Mouse (Mus musculus) CH12.LX (cell line): ENCODE measurements around the gene Wipf1. TPM values are rescaled to one million over a fixed set of nuclear protein-coding genes. Genes with fewer than 3 reads are reported as not detected.

ENCODE experiments used
- DNase-seq: peaks from one replicate; pipeline ENCODE4 v3.0.0-alpha.2; 2013; ENCODE audit errors: extremely low read depth
- H3K27ac ChIP-seq: 2 replicates; pipeline ENCODE4 v1.5.1; 2012; ENCODE audit warnings: low read depth, mild to moderate bottlenecking, control low read depth, moderate library complexity; ENCODE audit not compliant: insufficient read depth
- H3K27me3 ChIP-seq: replicated peaks from 2 replicates; pipeline ENCODE3; 2012; ENCODE audit warnings: inconsistent platforms
- H3K36me3 ChIP-seq, 2 experiments: replicated peaks in 1 of 2; 2 replicates each; pipeline versions ENCODE3 to v1.6.1; 2012; ENCODE audit warnings: inconsistent platforms in 1 of 2, low read length in 1 of 2, mild to moderate bottlenecking in 1 of 2, mixed read lengths in 1 of 2, moderate library complexity in 1 of 2; ENCODE audit not compliant: control insufficient read depth in 1 of 2, insufficient read depth in 1 of 2
- H3K4me1 ChIP-seq, 2 experiments: 2 replicates each; pipeline ENCODE4 v1.6.1; 2012; ENCODE audit warnings: inconsistent platforms in 1 of 2, moderate library complexity in 1 of 2; ENCODE audit not compliant: insufficient read depth in 2 of 2, control insufficient read depth in 1 of 2
- H3K4me2 ChIP-seq: 2 replicates; pipeline ENCODE4 v1.6.1; 2012; ENCODE audit warnings: low read depth, mild to moderate bottlenecking, control low read depth; ENCODE audit not compliant: poor library complexity, insufficient read depth, severe bottlenecking
- H3K4me3 ChIP-seq, 3 experiments: fragments of 150-350 bp in 1 of 3; sonication (generic) in 1 of 3; replicated peaks in 1 of 3; 2 replicates each; pipeline versions ENCODE3 to v1.5.1; 2011 to 2012; ENCODE audit warnings: low read depth in 2 of 3, low read length in 2 of 3, mild to moderate bottlenecking in 2 of 3, moderate library complexity in 2 of 3, control low read depth in 1 of 3, improper control_type of control experiment in 1 of 3, inconsistent platforms in 1 of 3, mixed read lengths in 1 of 3; ENCODE audit not compliant: poor library complexity in 1 of 3
- H3K79me2 ChIP-seq: replicated peaks from 2 replicates; pipeline ENCODE4 v1.6.1; 2012; ENCODE audit warnings: mild to moderate bottlenecking, moderate library complexity; ENCODE audit not compliant: control insufficient read depth, poor library complexity, insufficient read depth, severe bottlenecking; ENCODE audit errors: extremely low read depth
- H3K9ac ChIP-seq: 2 replicates; pipeline ENCODE4 v1.6.1; 2012; ENCODE audit warnings: low read depth, mild to moderate bottlenecking, control low read depth, moderate library complexity; ENCODE audit not compliant: insufficient read depth
- H3K9me3 ChIP-seq: replicated peaks from 2 replicates; pipeline ENCODE3; 2012; ENCODE audit warnings: low read length, inconsistent platforms, mixed read lengths
- BHLHE40 ChIP-seq: IDR thresholded peaks from 2 replicates; pipeline ENCODE4 v1.6.1; 2011; ENCODE audit warnings: mild to moderate bottlenecking, low read depth, low read length, improper control_type of control experiment
- CHD1 ChIP-seq: IDR thresholded peaks from 2 replicates; pipeline ENCODE4 v1.6.1; 2012; ENCODE audit warnings: low read depth, low read length, improper control_type of control experiment, inconsistent platforms
- CHD2 ChIP-seq: IDR thresholded peaks from 2 replicates; pipeline ENCODE4 v1.6.1; 2011; ENCODE audit warnings: low read length, improper control_type of control experiment
- ELF1 ChIP-seq: IDR thresholded peaks from 2 replicates; pipeline ENCODE4 v1.6.1; 2014; ENCODE audit warnings: low read depth, mild to moderate bottlenecking, inconsistent platforms, low read length, improper control_type of control experiment
- GABPA ChIP-seq: IDR thresholded peaks from 2 replicates; pipeline ENCODE4 v1.6.1; 2012; ENCODE audit warnings: low read depth, low read length, improper control_type of control experiment, inconsistent platforms; ENCODE audit not compliant: insufficient replicate concordance
- HCFC1 ChIP-seq: IDR thresholded peaks from 2 replicates; pipeline ENCODE4 v1.6.1; 2012; ENCODE audit warnings: low read depth, mild to moderate bottlenecking, inconsistent platforms, low read length, improper control_type of control experiment
- MAX ChIP-seq: IDR thresholded peaks from 2 replicates; pipeline ENCODE4 v1.6.1; 2011; ENCODE audit warnings: low read length, improper control_type of control experiment
- MEF2A ChIP-seq: IDR thresholded peaks from 2 replicates; pipeline ENCODE4 v1.6.1; 2014; ENCODE audit warnings: low read depth, mild to moderate bottlenecking, inconsistent platforms, low read length, improper control_type of control experiment, borderline replicate concordance
- MXI1 ChIP-seq: IDR thresholded peaks from 2 replicates; pipeline ENCODE4 v1.6.1; 2011; ENCODE audit warnings: mild to moderate bottlenecking, low read depth, low read length, improper control_type of control experiment
- NELFE ChIP-seq: IDR thresholded peaks from 2 replicates; pipeline ENCODE4 v1.6.1; 2011; ENCODE audit warnings: low read depth, low read length, improper control_type of control experiment
- PAX5 ChIP-seq: IDR thresholded peaks from 2 replicates; pipeline ENCODE4 v1.6.1; 2012; ENCODE audit warnings: low read length, inconsistent platforms, mixed read lengths
- RCOR1 ChIP-seq: conservative IDR thresholded peaks from 2 replicates; pipeline ENCODE4 v1.6.1; 2012; ENCODE audit warnings: low read depth, mild to moderate bottlenecking, inconsistent platforms, low read length, improper control_type of control experiment
- UBTF ChIP-seq: IDR thresholded peaks from 2 replicates; pipeline ENCODE4 v1.6.1; 2012; ENCODE audit warnings: low read depth, mild to moderate bottlenecking, inconsistent platforms, low read length, improper control_type of control experiment, moderate library complexity
- ZMIZ1 ChIP-seq: IDR thresholded peaks from 2 replicates; pipeline ENCODE4 v1.6.1; 2012; ENCODE audit warnings: low read depth, mild to moderate bottlenecking, inconsistent platforms, low read length, improper control_type of control experiment
- ZNF384 ChIP-seq: IDR thresholded peaks from 2 replicates; pipeline ENCODE4 v1.6.1; 2012; ENCODE audit warnings: low read depth, low read length, improper control_type of control experiment, inconsistent platforms
- dilution Hi-C: fragments of 300-500 bp; cut with MboI; formaldehyde crosslinking; loops from 2 replicates; pipeline ENCODE4 v1.14.3; 2020; ENCODE audit warnings: low sequenced_read_pairs; ENCODE audit not compliant: extremely low pct_unique_long_range_greater_than_20kb, extremely low pct_ligation_motif_present
- in situ Hi-C: fragments of 300-500 bp; cut with MboI; formaldehyde crosslinking; loops from 3 replicates; pipeline ENCODE4 v1.14.3; 2019; ENCODE audit warnings: low sequenced_read_pairs, low pct_ligation_motif_present, low pct_unique_long_range_greater_than_20kb, mixed read lengths
- polyA plus RNA-seq: library from polyadenylated mRNA; unstranded; fragments of >175 nt; gene quantifications from 2 replicates; pipeline ENCODE4 v1.2.1, GENCODE M21; 2012; ENCODE audit warnings: low read depth; ENCODE audit not compliant: insufficient read length
- total RNA-seq, 2 experiments: library from RNA; depleted of rRNA; stranded (reverse); fragments of 300-350 nt in 1 of 2; fragments of >200 nt in 1 of 2; gene quantifications; 2 replicates each; pipeline ENCODE4 v1.2.3; 2012 to 2014

Wipf1 gene
- total and polyA plus RNA-seq, 3 experiments = 18.3 to 95.0 (median 21.8) TPM

GRCm38 (mm10) chr2:73435847-73436246, 93.7 kb downstream of the Wipf1 start:
- H3K27ac ChIP-seq = no peak overlapping the region
- H3K4me3 ChIP-seq = no peak overlapping the region
- TF ChIP-seq CHD2 = no peak
- TF ChIP-seq MEF2A = no peak
- TF ChIP-seq, all 38 proteins: peak for 0
- H3K79me2 ChIP-seq = no peaks in the 10 kb centered on the region
- DNase-seq = no peak
- no peak overlapping the region for H3K4me2 ChIP-seq
- H3K27me3 ChIP-seq = no peaks in the 10 kb centered on the region
- dilution Hi-C loops = no loop called here
- peaks cover 0 to 7% of the 10 kb centered on the region in 2 experiments; a peak in 2 of 4 replicates for H3K4me1 ChIP-seq
- no peak overlapping the region for H3K9ac ChIP-seq
- in situ Hi-C loops = no loop called here
- peaks cover 8% of the 10 kb centered on the region for H3K9me3 ChIP-seq
- H3K36me3 ChIP-seq = peaks cover 75 to 92% of the 10 kb centered on the region in 2 experiments

GRCm38 (mm10) chr2:73431959-73432396, 97.6 kb downstream of the Wipf1 start:
- no peak for DNase-seq
- H3K4me2 ChIP-seq = no peak overlapping the region

GRCm38 (mm10) chr2:73428803-73429468, 100.6 kb downstream of the Wipf1 start:
- no peak for DNase-seq
- Histone ChIP-seq H3K4me3 (no peak overlapping the region), H3K9me3 (no peaks in the 10 kb centered on the region), H3K9ac (no peak overlapping the region), H3K79me2 (no peaks in the 10 kb centered on the region), H3K27ac (no peak overlapping the region)
- TF ChIP-seq GABPA (no peak), CHD1 (no peak), ELF1 (no peak), MAX (no peak), UBTF (no peak), HCFC1 (no peak), NELFE (no peak), BHLHE40 (no peak), PAX5 (no peak), ZNF384 (no peak), RCOR1 (no peak), MXI1 (no peak)
- TF ChIP-seq, all 38 proteins: peak for 0
- no peak overlapping the region for H3K4me2 ChIP-seq
- dilution Hi-C loops = no loop called here
- peaks cover 1 to 14% of the 10 kb centered on the region in 2 experiments for H3K4me1 ChIP-seq
- in situ Hi-C loops = no loop called here
- no peaks in the 10 kb centered on the region for H3K27me3 ChIP-seq
- peaks cover 41 to 84% of the 10 kb centered on the region in 2 experiments for H3K36me3 ChIP-seq

More at GRCm38 (mm10) chr2:73431959-73432396, 97.6 kb downstream of the Wipf1 start:
- in situ Hi-C loops (no loop called here), dilution Hi-C loops (no loop called here)
- no peaks in the 10 kb centered on the region for H3K27me3 ChIP-seq
- TF ChIP-seq MXI1 (no peak), ZMIZ1 (0 out of 2 replicates have a peak, but pooled peaks have one; percentile 35)
- no peaks in the 10 kb centered on the region for H3K79me2 ChIP-seq
- peaks cover 61 to 88% of the 10 kb centered on the region in 2 experiments for H3K36me3 ChIP-seq
- no peaks in the 10 kb centered on the region for H3K9me3 ChIP-seq
- H3K27ac ChIP-seq = no peak overlapping the region
- H3K9ac ChIP-seq = no peak overlapping the region
- H3K4me3 ChIP-seq = no peak overlapping the region
- peaks cover 0 to 7% of the 10 kb centered on the region in 2 experiments; a peak in 2 of 4 replicates for H3K4me1 ChIP-seq
